Mouse (Mus musculus) liver, embryonic 16.5 days (tissue): ENCODE results near the gene Atp5d. TPM values are rescaled to one million over a fixed set of nuclear protein-coding genes. Genes with fewer than 3 reads are reported as not detected.

Experiments
- ATAC-seq: fragments of 200-750 bp; cut with Nextera tagmentation; 2 replicates; pipeline ENCODE4 v1.8.0; 2017; ENCODE audit warnings: low read depth, mild to moderate bottlenecking, moderate number of reproducible peaks, moderate library complexity
- H3K27ac ChIP-seq: fragments of 300-500 bp; sonication (generic); 2 replicates; pipeline ENCODE4 v1.5.1; 2014; ENCODE audit warnings: mild to moderate bottlenecking, low read length
- H3K27me3 ChIP-seq: fragments of 300-500 bp; sonication (generic); 2 replicates; pipeline ENCODE4 v1.6.1; 2014; ENCODE audit warnings: low read depth, low read length, mixed read lengths; ENCODE audit not compliant: control insufficient read depth, insufficient read depth
- H3K36me3 ChIP-seq: fragments of 300-500 bp; sonication (generic); 2 replicates; pipeline ENCODE4 v1.6.1; 2014; ENCODE audit warnings: mild to moderate bottlenecking; ENCODE audit not compliant: control insufficient read depth, insufficient read depth
- H3K4me1 ChIP-seq: fragments of 300-500 bp; sonication (generic); 2 replicates; pipeline ENCODE4 v1.6.1; 2014; ENCODE audit warnings: low read depth, low read length, mixed read lengths; ENCODE audit not compliant: control insufficient read depth
- H3K4me2 ChIP-seq: fragments of 300-500 bp; sonication (generic); 2 replicates; pipeline ENCODE4 v1.6.1; 2014; ENCODE audit warnings: low read depth, low read length, mixed read lengths
- H3K4me3 ChIP-seq: fragments of 300-500 bp; sonication (generic); 2 replicates; pipeline ENCODE4 v1.5.1; 2014; ENCODE audit warnings: low read depth, mild to moderate bottlenecking, low read length
- H3K9ac ChIP-seq: fragments of 300-500 bp; sonication (generic); 2 replicates; pipeline ENCODE4 v1.6.1; 2014; ENCODE audit warnings: low read depth, low read length
- H3K9me3 ChIP-seq: fragments of 300-500 bp; sonication (generic); replicated peaks from 2 replicates; pipeline ENCODE4 v1.6.1; 2016; ENCODE audit warnings: low read length; ENCODE audit not compliant: control insufficient read depth
- WGBS: fragments of 180-500 bp; shearing (Covaris S2); extraction: QIAGEN DNeasy Blood & Tissue Kit; methylation state at CpG from one replicate; pipeline ENCODE4 v1.1.7; 2014; ENCODE audit not compliant: insufficient replicate concordance; 5-methylcytosine and 5-hydroxymethylcytosine counted together
- polyA plus RNA-seq: library from polyadenylated mRNA; unstranded; fragments of >200 nt; fragmentation: Nextera tagmentation; extraction: Ambion mirVana; gene quantifications from 2 replicates; pipeline ENCODE4 v1.2.1, GENCODE M21; 2015

Atp5d gene
- polyA plus RNA-seq, 1 experiment from 2014 or later: 309 TPM

GRCm38 (mm10) chr10:80175536-80176269, 37.3 kb downstream of the Atp5d start:
- WGBS: 26% methylated on average over 4 of the region's 4 CpGs
- no peak overlapping the region for H3K4me2 ChIP-seq
- no peak overlapping the region for H3K27ac ChIP-seq
- no peak for ATAC-seq
- H3K9ac ChIP-seq: no peak overlapping the region
- H3K27me3 ChIP-seq: peaks cover 31% of the 10 kb centered on the region
- H3K36me3 ChIP-seq: peaks cover 15% of the 10 kb centered on the region
- H3K9me3 ChIP-seq: no peaks in the 10 kb centered on the region; the same call in 1 of the 2 replicates
- H3K4me1 ChIP-seq: peaks cover 27% of the 10 kb centered on the region
- no peak overlapping the region for H3K4me3 ChIP-seq

- H3K4me1 ChIP-seq: peaks cover 27% of the 10 kb centered on the region
- H3K9ac ChIP-seq: no peak overlapping the region
- no peaks in the 10 kb centered on the region; the same call in 1 of the 2 replicates for H3K9me3 ChIP-seq
- 65% methylated on average over 5 of the region's 5 CpGs for WGBS
- H3K27ac ChIP-seq: no peak overlapping the region
- no peak overlapping the region for H3K4me2 ChIP-seq
- H3K4me3 ChIP-seq: no peak overlapping the region
- ATAC-seq: no peak
- H3K27me3 ChIP-seq: peaks cover 36% of the 10 kb centered on the region
- peaks cover 9% of the 10 kb centered on the region for H3K36me3 ChIP-seq
These were observed 37.9 kb downstream of the Atp5d start for GRCm38 (mm10) chr10:80176270-80176834.

GRCm38 (mm10) chr10:80177441-80178279, 39.2 kb downstream of the Atp5d start:
- ATAC-seq: no peak
- Histone ChIP-seq H3K4me2 (no peak overlapping the region), H3K9me3 (no peaks in the 10 kb centered on the region), H3K36me3 (no peaks in the 10 kb centered on the region), H3K9ac (no peak overlapping the region), H3K4me1 (peaks cover 19% of the 10 kb centered on the region), H3K27ac (no peak overlapping the region), H3K4me3 (no peak overlapping the region), H3K27me3 (peaks cover 36% of the 10 kb centered on the region)
- WGBS: 64% methylated on average over 7 of the region's 7 CpGs

GRCm38 (mm10) chr10:80179068-80180051, 40.9 kb downstream of the Atp5d start, which contains the start of gene Efna2:
Gene Efna2 (plus strand): TSS chr10:80179482.
- WGBS: 2% methylated on average over 75 of the region's 106 CpGs
- peaks cover 13% of the 10 kb centered on the region for H3K4me1 ChIP-seq
- H3K9me3 ChIP-seq: no peaks in the 10 kb centered on the region
- 0 out of 2 replicates have a peak, but pooled peaks have one; percentile 7 for ATAC-seq
- H3K36me3 ChIP-seq: no peaks in the 10 kb centered on the region
- no peak within 1 kb of the TSS for H3K27ac ChIP-seq
- H3K4me3 ChIP-seq: peak within 1 kb of the TSS; percentile 54
- H3K9ac ChIP-seq: peak within 1 kb of the TSS; percentile 38; the same call in 1 of the 2 replicates
- H3K27me3 ChIP-seq: peaks cover 36% of the 10 kb centered on the region
- peak within 1 kb of the TSS; percentile 66 for H3K4me2 ChIP-seq

GRCm38 (mm10) chr10:80180288-80180687, 41.9 kb downstream of the Atp5d start:
- no peaks in the 10 kb centered on the region for H3K36me3 ChIP-seq
- H3K4me1 ChIP-seq: peaks cover 8% of the 10 kb centered on the region
- no peak for ATAC-seq
- no peak overlapping the region for H3K27ac ChIP-seq
- no peak overlapping the region for H3K4me2 ChIP-seq
- H3K9me3 ChIP-seq: no peaks in the 10 kb centered on the region
- 49% methylated on average over 6 of the region's 6 CpGs for WGBS
- peaks cover 41% of the 10 kb centered on the region for H3K27me3 ChIP-seq
- no peak overlapping the region for H3K4me3 ChIP-seq
- no peak overlapping the region for H3K9ac ChIP-seq

- H3K27me3 ChIP-seq: peaks cover 44% of the 10 kb centered on the region
- H3K27ac ChIP-seq: no peak overlapping the region
- no peaks in the 10 kb centered on the region for H3K9me3 ChIP-seq
- ATAC-seq: no peak
- H3K36me3 ChIP-seq: no peaks in the 10 kb centered on the region
- H3K4me3 ChIP-seq: no peak overlapping the region
- WGBS: 59% methylated on average over 5 of the region's 5 CpGs
- no peak overlapping the region for H3K9ac ChIP-seq
- H3K4me2 ChIP-seq: no peak overlapping the region
- peaks cover 8% of the 10 kb centered on the region for H3K4me1 ChIP-seq
These were observed 42.4 kb downstream of the Atp5d start for GRCm38 (mm10) chr10:80180823-80181222.

- H3K4me1 ChIP-seq: peaks cover 8% of the 10 kb centered on the region
- no peak for ATAC-seq
- no peak overlapping the region for H3K9ac ChIP-seq
- peaks cover 61% of the 10 kb centered on the region for H3K27me3 ChIP-seq
- no peak overlapping the region for H3K27ac ChIP-seq
- H3K9me3 ChIP-seq: no peaks in the 10 kb centered on the region
- no peaks in the 10 kb centered on the region for H3K36me3 ChIP-seq
- no peak overlapping the region for H3K4me3 ChIP-seq
- no peak overlapping the region for H3K4me2 ChIP-seq
- WGBS: 72% methylated on average over 7 of the region's 7 CpGs
These were observed 44.1 kb downstream of the Atp5d start for GRCm38 (mm10) chr10:80182547-80182946.

GRCm38 (mm10) chr10:80186649-80187048, 48.2 kb downstream of the Atp5d start:
- Histone ChIP-seq H3K27me3 (peaks cover 64% of the 10 kb centered on the region), H3K9me3 (no peaks in the 10 kb centered on the region), H3K27ac (no peak overlapping the region), H3K36me3 (no peaks in the 10 kb centered on the region), H3K9ac (no peak overlapping the region), H3K4me2 (no peak overlapping the region), H3K4me1 (peaks cover 3% of the 10 kb centered on the region; the same call in 1 of the 2 replicates), H3K4me3 (no peak overlapping the region)
- no peak for ATAC-seq
- 28% methylated on average over 27 of the region's 27 CpGs for WGBS
